Mouse (Mus musculus) adrenal gland, adult 2 months (tissue): ENCODE results near the gene Fam110a. TPM values are rescaled to one million over a fixed set of nuclear protein-coding genes. Genes with fewer than 3 reads are reported as not detected.

Experiments
- DNase-seq: peaks from one replicate; pipeline ENCODE4 v3.0.0; 2021
- polyA plus RNA-seq: library from polyadenylated mRNA; depleted of rRNA; stranded (reverse); fragments of >200 nt; gene quantifications from 2 replicates; pipeline ENCODE4 v1.2.3, GENCODE M21; 2012
- total RNA-seq, 2 experiments: library from RNA; stranded (reverse); gene quantifications; 2 replicates each; pipeline ENCODE4 v1.2.3; 2021

The Fam110a gene
- total and polyA plus RNA-seq, 3 experiments, result 8.5 to 24.1 (median 11.3) TPM

DNA sequence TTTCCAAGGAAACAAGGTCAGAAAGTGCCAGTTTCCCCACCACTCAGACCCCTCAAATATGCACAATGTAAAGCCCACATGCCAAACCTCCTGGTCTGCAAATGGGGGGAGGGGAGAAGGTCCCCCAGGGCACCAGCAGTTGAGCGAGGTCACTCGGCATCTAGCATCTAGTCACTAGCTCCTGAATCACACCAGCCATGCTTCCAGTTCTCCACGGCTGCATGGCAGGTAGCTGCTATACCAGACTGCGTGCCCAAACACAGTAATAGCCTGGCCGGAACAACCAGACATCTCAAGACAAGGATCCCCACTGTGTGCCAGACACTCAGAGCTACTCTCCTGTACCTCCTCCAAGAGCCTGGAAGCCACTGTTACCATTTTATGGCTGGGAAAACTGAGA lies 8.3 kb downstream of the Fam110a start:
- no peak for DNase-seq

DNA sequence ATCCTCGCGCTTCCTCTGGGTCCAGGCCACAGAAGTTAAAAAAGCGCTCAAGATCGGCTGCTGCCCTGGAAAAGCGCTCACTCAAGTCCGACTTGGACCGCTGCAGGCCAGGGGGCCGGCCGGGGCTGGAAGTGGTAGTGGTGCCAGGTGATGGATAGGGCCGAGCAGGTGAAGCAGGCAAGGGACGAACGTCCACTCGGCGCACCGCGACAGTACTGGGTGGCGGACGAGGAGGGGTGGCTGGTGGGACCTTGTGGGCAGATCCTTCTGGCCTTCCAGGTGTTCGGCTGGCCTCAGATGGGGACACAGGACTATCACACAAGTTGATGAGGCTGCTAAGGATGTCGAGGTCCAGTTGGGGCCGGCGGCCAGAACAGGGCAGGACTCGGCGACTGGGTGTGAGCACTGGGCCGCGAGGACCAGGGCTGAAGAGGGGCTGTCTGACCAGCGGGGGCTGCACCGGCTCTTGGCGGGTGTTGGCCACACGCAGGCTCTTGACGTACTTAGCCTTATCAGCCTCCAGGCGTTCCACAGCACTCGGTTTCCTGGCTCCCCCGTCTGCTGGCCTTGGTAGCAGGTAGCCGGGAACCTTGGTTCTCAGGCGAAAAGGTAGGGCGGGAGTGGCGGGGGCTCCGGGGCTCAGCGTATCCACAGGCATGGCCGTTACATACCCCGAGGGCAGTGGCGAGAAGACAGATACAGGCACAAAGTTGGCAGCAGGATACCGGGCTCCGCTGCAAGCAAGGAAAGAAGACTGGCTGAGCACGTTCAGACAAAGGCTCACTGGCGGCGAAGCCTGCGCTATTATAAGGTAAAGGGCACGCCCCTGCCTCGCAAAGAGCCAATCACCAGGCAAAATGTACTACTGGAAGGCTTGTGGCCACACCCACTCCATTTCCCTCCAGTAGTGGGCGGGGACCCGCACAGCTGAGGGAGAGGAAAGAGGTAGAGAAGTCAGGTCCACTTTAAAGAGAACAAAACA lies 9.5 kb downstream of the Fam110a start:
- DNase-seq, result peak; percentile 86

DNA sequence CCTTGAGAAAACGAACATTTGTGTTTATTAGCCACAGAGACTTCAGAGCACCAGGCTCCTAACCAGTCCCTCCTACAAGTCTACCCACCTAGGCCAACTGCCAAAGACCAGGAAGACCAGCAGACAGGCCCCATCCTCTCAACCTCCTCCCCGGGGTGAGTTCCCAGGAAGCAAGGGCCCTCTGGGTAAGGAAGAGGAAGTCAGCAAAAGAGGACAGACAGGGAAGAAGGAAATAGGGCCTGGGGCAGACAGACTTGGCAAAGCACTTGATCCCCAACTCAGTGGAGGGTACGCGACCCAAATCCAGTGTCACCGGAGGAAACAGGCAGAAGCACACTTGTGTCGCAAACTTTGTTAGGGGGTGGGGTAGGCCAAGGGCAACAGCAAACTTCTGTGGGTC lies 10.6 kb downstream of the Fam110a start:
- DNase-seq, result peak; percentile 21

DNA sequence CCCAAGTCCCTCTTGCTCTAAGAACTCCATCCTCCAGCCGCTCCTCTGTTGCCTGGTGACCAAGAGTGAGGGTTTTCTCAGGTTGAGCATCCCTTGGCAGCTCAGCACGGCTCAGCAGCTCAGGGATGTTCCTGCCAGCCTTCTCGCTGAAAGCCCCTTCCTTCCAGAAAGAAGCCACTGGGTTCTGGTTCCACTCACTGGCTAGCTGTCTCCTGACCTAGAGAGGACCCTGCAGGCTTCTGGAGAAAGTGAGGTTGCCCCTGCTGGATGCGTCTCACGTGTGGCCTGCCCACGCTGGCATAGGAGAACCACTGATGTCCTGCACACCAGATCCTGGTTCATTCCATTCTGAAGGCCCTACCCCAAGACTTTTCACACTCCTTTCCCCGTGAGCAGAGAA lies 11.0 kb downstream of the Fam110a start:
- DNase-seq, result no peak

DNA sequence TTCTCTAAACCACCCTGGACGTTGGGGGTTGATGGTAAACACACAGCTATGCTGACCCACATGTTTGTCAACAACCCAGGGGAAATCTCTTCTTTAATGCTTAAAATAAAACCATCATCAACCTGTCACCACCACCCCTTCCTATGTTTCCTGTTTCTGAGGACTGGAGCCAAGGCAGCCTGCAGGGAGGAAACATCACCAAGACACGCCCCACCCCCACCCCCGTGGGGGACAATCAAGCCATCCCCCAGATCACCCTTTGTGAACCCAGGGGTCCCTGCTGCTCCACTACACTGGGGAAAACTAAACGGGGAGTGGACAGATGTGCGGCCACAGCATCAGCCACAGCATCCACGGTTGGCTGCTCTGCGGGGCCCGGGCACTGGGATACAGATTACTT lies 11.6 kb downstream of the Fam110a start:
- peak; percentile 45 for DNase-seq

DNA sequence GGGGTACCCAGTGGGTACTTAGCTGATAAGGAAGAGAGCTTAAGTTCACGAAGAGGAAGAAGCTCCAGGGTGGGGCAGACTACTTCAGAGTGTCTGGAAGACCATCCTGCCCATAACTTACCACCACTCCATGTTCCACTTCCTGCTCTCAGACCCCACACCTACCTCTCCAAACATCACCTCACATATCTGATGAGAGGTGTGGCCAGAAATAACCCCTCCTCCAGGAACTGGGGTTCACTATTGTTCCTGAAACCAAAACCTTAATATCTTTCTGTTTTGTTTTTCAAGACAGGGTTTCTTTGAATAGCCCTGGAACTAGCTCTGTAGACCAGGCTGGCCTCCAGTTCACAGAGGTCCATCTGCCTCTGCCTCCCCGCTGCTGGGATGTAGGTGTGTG lies 12.2 kb downstream of the Fam110a start:
- no peak for DNase-seq

DNA sequence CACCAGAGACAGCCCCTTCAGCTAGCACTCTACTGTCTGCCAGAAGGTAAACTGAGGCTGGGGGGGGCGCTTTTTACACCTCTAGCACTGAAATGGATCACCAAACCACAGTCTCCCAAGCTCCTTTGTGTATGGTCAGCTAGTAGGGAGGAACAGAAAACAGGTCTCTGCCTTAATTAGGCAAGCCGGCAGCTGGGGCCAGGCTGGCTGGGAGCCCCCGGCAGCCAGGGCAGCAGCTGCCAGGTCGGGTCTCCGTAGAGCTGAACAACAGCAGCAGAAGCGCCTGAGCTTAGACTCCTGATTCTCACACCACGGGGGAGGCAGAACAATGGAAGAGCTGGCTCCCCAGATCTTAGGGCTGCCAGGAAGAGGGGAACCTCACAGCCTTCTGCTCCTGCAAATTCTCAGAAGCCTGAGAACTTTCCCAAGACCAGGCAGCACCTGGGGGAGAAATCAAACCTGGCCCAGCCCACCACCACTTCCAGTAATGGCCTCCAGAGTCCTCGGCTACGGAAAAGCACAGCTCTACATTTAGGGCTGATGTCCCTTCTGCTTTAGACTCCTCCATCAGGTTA lies 12.8 kb downstream of the Fam110a start:
- no peak for DNase-seq

DNA sequence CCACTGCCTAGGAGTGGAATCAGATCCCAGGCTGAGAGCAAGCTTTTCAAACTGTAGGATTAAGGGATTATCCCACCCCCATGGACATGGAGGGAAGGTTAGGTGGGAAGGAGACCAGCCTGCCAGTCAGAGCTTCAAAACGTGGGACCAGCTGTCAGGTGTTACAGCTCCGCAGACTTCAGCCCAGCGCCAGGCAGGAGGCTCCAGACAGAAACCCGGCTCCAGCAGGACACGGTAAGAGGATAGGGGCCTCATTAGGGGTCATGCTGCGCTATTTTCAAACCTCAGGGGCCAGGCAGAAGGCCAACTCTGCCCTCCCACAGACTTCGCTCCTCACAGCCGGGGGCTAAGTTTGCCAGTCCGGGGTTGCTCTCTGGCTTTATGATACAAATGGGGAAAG lies 16.0 kb downstream of the Fam110a start:
- DNase-seq, result no peak

DNA sequence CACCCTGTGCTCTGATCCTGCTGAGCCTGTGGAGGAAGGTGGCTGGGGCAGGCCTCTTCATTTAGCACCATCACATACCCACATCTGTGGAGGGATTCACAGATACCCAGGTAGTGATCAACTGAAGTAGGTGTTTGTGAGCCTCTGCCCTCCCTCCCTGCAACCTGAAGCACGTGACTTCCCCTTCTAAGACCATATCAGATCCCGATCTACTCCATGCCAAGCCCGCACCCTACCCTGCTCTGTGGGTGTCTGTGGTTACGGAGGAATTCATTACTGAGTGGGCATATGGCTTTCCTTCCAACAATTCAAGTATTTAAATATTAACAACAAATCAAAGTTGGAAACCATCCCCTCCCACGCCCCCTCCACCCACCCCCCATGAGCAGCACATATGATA lies 16.7 kb downstream of the Fam110a start:
- no peak for DNase-seq

DNA sequence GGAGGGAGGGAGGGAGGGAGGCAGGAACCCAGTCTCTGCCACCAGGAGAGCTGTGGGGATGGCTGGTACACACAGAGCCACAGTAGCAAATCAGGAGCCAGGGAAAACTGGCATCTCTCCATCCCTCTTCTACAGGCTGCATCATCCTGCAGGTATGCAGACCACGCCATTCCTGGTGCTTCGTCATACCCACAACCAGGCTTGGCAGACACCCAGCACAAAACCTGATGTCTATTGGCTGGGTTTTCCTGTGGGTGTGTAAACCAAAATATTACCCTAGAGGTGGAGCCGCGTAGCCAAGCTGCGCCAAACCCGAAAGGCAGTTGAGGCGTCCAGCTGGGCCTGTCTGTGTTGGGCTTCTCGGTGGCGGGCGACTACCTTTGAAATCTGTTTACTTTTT lies 17.5 kb downstream of the Fam110a start:
- peak; percentile 59 for DNase-seq

DNA sequence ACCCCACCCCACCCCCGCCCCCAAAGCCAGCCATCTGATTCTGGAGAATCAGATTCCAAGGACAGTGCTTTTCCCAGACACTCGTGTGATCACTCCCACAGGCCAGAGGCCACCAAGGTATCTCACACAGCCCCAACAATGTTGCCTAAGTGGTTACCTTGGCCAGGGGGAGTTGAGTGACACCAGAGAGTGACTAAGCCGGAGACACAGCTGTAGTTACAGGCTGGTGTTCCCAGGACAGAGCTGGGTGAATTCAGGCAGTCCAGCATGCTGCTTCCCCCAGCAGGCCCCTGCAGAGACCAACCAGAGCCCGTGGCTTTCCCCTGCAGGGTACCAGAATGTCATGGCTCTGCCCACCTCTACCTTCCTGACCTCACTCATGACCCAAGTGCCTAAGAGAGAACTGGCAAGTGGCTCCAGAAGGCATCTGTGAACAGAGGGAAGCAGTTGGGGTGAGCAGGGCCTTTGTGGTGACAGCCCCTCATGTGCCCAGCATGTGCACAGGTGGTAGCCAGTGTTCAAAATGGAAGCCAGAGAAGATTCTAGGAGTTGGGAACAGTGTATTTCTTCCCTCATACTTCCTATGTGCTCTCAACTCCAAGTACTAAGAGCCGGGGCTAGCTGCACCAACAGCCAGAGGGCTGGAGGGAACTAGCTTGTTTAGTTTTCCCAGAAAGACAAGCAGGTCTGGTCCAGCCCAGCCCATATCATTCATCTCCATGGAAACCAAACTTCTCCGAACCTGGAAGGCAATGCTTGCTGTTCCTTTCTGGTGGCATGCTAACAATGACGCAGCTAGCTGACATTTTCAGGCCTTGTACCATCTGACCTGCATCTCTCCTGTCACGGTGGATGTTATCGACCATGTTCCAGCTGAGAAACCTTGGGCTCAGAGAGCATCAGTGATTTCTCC lies 18.5 kb downstream of the Fam110a start:
- DNase-seq, result peak; percentile 64

DNA sequence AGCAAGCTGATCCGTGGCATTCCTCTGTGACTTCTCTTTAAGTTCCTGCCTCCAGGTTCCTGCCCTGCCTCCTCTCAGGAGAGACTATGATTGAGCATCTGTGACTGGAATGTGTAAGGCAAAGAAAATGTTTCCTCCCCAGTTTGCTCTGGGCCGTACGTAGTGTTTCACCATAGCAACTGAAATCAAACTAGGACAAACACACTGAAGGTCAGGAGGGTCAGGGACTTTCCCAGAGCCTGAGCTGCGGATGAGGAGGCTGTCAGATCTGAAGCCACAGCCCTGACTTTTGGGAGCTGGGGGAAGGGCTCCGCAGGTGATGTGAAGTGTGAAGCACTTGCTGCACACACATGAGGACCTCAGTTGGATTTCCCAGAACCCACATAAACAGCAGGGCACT lies 20.7 kb downstream of the Fam110a start:
- DNase-seq, result peak; percentile 78

DNA sequence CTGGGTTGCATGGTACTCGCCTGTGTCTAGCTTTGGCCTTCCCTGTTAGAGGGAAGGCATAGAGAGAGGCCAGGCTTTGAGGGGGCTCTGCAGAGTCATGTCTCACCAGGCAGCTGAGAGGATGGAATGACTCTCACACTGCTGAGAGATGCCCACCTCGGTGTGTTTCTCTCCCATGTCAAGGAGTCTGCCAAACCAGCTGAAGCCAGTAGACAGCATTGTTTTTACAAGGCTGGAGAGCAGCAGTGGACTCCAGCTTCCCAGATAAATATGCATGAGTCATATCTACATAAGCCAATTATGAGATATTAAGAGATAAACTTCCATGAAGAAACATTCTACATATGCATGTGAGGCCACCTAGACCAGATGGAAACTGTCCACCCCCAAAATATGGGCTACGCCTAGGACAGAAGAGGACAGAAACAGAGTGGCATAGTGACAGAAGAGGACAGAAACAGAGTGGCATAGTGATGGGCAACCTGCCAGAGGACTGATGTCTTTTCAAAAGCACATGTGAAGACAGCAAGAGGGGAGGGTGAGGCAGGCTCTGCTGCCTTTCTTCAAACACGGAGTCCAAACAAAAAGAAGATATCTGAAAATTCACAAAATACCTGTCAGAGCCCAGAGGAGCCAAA lies 23.4 kb downstream of the Fam110a start:
- peak; percentile 54 for DNase-seq

DNA sequence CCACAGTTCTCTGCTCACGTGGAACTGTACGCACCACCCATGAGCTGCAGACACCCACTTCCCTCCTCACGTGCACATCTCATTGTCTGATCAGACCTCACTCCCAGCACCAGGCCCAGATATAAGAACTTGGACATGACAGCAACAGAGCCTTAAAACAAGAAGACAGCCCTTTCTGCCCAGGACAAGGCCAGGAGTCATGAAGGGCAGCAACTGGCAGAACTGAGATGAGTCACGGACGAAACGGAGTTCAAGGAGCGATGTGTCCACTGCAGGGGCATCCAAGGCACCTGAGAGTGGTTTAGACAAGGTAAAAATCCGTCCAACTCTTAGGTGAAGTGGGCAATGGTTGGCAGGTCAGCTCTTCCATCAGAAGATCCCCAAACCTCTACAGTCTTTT lies 26.4 kb downstream of the Fam110a start:
- peak; percentile 68 for DNase-seq

DNA sequence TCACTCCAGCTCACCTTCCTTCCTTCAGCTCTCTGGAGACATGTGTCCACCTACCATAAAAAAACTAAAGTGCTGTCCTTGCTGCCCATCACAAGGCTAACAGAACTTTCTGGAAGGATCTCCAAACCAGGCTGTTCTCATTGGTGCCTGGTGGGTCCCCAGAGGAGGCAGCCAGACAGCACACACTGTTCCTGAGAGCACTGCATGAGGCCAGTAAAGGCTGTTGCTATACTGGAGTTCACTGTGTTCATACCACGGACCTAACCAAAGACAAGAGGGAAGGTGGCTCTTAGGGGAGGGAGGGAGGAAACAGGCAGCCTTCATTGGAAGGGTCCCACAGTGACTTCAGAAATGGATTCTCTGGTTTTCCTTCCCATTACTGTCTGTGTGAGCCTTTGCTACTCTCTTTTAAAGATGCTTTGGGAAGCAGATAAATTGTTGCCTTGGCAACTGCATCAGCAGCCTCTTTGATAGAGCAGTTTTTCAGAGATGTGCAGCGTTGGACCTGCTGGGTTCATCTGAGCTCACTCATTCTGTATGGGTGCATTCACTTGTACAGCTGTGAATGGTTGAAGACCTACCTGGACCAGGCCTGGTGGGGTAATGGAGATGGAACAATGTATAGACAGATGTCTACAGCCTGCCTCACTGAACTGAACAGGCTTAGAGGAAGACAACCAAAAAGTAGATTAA lies 30.8 kb downstream of the Fam110a start:
- DNase-seq, result no peak

DNA sequence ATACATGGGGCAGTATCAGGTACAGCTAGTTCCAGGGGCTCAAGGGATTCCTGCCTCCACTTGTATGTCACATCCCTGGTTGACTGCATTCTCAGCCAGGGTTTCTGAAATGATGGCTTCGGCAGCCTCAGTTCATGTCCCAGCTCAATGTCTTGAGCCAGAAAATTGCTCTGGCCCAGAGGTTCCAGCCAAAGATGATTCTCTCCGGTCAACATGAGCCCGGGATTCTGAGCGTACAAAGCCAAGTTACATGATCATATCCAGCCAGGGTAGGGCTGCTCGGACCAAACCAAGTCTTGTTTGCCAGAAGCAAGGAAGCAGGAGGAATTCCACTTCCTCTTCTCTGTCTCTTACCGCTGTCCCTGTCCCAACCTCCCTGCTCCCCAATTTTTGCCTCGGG lies 31.7 kb downstream of the Fam110a start:
- no peak for DNase-seq

DNA sequence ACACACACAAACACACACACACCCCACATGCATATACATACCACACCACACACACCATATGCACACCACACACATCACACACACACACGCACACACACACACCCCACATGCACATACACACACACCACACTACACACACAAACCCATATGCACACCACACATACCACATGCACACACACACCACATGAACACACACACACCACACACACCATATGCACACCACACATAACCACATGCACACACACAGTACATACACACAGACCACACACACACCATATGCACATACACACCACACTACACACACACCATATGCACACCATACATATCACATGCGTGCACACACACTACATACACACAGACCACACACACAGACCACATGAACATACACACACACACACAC lies 32.4 kb downstream of the Fam110a start:
- DNase-seq, result no peak

DNA sequence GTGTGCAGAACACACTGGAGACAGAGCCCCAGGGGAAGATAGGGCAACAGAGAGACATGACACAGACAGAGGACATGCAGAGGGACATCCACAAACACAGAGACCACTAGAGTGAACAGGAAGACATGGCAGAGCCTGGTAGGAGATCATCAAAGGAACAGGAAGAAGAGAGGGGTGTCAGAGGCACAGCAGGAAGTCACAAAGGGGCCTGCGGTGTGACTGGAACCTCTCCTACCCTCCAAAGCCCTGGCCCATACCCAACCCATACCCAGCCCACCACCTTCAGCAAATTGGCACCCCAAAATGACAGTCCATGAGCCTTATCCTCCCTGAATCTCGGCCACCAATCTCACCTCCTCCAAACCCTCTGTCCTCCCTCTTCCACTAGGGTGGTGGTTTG lies 35.9 kb downstream of the Fam110a start:
- no peak for DNase-seq

DNA sequence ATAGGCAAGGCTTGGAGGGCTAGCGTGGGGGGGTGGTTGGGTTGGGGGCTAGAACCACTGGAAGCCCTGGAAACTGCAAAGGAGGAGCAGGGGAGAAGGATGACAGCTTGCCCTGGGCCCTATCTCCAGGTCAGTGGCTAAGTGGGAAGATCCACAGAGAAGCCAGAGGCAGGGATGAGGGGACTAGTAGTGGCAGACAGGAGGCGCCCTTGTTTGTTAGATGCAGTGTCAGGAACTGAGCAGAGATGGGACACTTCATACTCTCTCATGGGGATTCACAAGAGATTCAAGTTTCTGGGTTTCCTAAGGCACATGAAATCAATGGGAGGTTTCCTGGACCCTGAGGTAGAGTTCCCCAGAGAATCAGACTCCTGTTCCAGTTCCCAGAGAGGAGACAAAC lies 38.8 kb downstream of the Fam110a start:
- DNase-seq, result peak; percentile 63

DNA sequence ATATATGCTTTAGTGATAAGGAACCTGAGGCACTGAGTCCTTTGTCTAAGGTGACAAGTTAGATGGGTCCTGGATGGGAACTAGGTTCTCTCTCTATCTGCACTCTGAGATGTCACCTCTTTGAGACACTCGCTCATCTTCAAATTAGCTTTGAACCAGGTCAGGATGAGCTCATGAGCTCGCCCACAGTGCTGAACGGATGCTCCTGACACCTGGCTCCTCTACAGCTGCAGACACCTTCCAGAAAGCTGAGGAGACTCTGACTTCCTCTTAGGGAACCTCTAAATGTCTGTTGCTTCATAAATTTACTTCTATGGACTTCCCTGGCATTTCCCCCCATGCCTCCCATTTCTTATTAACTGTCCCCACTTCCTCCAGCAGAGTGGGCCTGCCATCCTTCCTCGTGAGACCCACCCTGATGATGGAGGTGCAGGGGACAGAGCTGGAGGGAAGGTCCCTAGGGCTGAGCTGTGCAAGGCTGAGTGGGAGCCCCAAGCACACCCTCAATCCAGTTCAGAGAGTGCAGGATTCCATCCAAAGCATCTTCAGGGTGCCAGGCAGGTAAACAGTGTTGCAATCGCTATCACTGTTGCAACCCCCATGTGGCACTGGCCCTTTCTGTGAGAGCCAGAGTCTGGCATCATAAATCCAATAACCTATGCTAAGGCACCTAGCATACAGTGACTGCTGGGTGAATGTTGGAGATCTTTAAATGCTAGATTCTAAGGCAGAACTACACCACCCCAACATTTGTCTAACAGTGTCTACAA lies 40.2 kb downstream of the Fam110a start:
- DNase-seq, result no peak

DNA sequence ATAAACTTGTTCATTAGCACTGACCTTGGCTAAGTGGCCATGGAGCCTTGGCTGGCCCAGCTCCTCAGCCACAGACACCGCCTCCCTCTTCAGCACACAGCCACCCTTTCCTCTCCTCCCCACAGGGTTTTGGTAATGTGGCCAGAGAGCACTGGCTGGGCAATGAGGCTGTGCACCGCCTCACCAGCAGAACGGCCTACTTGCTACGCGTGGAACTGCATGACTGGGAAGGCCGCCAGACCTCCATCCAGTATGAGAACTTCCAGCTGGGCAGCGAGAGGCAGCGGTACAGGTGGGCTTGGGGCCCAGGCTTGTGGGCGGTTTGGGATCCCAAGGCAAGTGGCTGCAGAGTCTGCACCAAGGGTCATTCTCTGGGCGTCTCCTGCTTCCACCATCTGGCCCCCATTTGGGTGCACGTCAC lies 41.2 kb downstream of the Fam110a start:
- DNase-seq, result no peak
